Mouse (Mus musculus) heart, postnatal 10 days (tissue): Measurements from ENCODE around the gene Rab6b. TPM values are rescaled to one million over a fixed set of nuclear protein-coding genes. Genes with fewer than 3 reads are reported as not detected.
"Not testable (repeated sequence)": the region's sequence is repeated elsewhere in the genome, so short reads cannot be mapped to it uniquely, and the experiment has no call there.

ENCODE experiments used
- DNase-seq, 2 experiments: peaks; one replicate each; pipeline ENCODE4 v3.0.0; 2021
- intact Hi-C: fragments of 180-260 bp; cut with DNase I; formaldehyde crosslinking; loops from one replicate; pipeline ENCODE4 v1.15.1; 2025
- total RNA-seq, 2 experiments: library from RNA; stranded (reverse); gene quantifications; 2 replicates each; pipeline ENCODE4 v1.2.3; 2021

The Rab6b gene
- total RNA-seq, 2 experiments from 2014 or later = 1.7 to 1.8 TPM

DNA sequence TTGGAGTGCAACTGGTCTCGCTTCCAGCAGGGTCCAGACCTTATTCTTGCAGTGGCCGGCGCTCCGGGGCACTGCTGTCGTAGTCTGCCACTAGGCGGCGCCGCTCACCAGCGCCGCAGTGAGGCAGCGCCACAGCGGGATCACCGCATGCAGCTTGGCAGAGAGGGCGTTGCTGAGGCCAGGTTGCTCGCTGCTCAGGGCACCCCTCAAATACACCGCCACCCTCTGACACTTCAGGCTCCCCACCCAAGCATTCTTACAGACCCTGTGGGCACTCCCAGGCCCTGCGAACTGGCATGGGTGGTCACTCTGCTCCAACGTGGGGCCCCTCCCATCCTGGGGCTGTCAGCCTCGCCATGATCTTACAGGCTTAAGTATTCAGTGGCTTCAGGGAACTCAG lies 19.3 kb upstream of the Rab6b start:
- intact Hi-C loops = loop anchor here (2.0 to 5.0 kb wide), 3 partner anchors 80 to 213 kb away; partner anchors contain the start of genes 1300017J02Rik, Srprb and Topbp1

DNA sequence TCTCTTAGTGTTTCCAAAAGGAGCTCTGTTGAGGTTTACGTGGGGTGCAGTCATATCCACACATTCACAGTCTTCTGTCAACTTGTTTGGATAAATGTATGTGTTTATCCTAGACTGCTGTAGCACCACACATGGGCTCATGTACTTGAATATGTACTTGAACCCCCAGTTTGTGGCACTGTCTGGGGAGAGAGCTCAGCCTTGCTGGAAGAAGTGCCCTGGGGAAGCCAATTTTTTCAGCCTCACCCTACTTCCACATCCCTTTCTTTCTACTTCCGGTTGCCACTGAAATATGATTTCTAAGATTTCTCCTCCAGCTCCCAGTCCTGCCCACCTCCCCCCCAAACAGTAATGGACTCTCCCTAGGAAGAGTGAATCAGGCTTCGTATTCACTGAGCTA lies 17.9 kb upstream of the Rab6b start:
- intact Hi-C loops = loop anchor here (2.0 to 5.0 kb wide), 3 partner anchors 81 to 211 kb away; partner anchors contain the start of genes 1300017J02Rik, Srprb and Topbp1
- DNase-seq = no peak

More for the DNA sequence above, 19.3 kb upstream of the Rab6b start:
- peak; percentile 80 to 86 for DNase-seq

DNA sequence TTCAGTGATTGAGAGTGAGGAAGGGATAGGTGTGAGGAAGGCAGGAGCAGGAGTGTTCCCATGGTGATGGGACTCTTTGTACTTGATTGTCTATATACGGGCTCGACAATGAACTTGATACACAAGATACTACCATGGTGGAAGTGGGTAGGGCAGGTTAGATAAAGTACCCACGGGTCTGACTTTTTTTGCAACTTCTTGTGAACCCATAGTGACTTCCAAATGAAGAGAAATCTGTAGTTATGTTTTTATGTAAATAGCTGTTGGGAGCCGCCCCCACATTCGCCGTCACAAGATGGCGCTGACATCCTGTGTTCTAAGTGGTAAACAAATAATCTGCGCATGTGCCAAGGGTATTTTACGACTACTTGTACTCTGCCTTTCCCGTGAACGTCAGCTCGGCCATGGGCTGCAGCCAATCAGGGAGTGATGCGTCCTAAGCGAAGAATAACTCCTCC lies 3.2 kb upstream of the Rab6b start:
- DNase-seq, intact Hi-C loops: not testable (repeated sequence)

DNA sequence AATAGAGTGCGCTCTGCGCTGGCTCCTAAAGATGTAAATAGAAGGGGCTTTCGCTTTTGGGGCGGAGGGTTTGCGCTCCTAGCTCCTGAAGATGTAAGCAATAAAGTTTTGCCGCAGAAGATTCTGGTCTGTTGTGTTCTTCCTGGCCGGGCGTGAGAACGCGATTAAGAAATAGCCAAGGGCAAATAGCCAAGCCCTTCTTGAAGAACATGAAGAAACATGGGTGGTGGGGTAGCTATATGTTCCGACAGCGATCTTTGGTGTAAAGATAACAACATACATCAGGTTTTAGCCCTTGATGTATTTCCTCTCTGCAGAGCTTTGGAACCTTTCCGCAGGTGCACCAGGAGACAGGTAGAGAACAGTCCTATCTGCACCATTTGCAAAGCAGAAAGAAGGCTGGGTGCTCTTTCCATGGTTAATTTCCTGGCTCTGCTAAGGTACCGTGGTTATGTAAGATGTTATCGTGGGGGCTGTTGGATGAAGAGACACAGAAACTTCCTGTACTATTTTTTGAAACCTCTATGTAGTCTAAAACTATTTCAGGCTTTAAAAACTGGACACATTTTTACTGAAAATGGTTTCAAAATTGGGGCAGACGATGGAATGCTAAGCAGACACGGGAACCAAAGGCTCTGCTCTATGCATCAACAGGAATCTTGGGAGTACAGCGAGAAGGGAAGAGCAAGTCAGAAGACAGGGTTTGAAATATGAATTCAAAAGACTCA lies 2.5 kb upstream of the Rab6b start:
- no peak for DNase-seq

DNA sequence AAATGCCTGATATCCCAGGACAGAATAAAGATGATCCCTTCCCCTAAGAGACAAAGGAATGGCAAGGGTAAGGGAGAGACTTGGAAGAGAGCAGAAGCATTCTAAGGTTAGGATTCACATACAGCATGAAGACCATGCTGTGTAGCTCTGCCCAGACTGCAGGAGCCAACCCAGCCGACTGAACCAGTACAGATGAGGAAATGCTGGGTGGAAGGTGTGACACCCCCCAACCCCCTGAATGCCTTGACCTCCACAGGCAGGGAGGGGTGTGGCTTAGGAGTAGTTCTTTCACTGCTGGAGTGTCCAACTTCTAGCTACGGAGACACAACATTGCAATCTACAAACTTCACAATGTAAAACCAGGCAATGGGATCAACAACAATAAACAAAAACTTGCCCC lies 1.7 kb upstream of the Rab6b start:
- intact Hi-C loops = no loop called here

More for the DNA sequence above, 2.5 kb upstream of the Rab6b start:
- intact Hi-C loops = no loop called here

DNA sequence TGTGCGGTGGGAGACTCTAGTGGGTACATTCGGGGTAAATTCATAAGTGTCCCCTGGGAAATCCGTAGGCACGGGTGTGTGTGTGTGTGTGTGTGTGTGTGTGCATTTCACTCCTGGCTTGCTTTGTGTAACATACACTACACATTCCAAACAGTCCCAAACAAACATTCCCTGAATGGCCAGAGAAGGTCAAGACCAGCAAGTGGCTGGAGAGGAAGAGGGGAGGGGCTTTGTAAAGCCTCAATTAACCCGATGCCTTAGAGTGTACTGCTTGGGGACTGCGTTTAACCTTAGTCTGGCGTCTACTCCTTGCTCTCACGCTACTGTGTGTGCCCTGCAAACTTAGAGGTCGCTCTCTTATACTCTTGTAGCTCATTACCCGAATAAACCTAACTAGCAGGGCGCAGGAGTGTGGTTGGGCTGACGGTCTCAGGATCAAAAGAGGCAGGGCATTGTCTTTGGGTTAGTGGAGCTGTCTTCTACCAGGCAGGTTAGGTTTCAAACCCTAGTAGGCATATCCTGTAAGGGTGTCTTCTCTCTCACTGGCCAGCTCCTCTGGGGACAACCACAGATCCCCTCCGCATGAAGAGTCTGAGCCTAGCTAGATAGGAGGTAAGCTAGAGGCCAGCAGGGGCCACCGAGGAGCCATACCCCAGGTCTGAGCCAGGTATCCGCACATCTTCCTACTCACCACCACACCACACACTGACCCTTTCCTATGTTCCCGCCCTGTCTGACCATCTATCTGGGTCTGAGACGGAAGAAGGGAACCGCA lies 673 bp upstream of the Rab6b start:
- intact Hi-C loops = no loop called here
- DNase-seq = no peak

More for the DNA sequence above, 1.7 kb upstream of the Rab6b start:
- no peak for DNase-seq

DNA sequence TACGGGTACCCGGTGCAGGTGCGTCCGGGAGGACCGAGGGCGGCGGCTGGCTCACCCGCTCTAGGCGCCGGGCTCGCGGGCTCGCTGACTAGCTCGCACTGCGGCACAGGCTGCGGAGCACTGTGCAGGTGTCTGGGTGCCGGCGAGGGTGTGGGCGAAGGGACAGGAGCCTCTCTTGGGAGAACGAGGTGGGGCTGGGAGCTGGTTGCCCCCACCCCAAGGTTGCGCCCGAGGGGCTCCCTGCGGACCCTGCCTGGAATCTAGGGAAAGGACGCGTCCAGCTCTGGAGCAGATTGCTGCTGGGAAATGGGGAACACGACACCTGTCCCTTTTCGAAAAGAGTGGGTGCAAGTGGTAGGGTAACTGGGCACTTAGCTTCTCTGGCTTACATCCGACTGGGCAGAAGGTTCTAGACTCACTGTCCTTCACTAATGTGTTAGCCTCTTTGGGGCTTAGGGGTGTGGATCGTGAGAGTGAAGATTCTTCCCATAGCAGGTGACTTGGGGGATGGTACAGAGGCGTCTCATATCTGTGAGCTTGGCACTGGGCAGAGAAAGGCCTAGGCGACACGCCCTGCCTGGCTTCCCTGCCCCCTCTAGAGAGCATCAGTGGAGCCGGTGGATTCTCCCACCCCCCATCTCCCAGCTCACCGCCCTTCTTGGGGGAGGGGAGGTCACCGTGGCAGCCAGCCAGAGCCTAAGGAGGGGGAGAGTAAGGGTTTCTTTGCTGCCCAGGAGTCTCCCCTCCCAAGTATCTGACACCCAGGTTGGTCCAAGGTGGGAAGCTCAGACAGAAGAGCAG lies 1.1 kb downstream of the Rab6b start:
- DNase-seq = no peak
- intact Hi-C loops = no loop called here

DNA sequence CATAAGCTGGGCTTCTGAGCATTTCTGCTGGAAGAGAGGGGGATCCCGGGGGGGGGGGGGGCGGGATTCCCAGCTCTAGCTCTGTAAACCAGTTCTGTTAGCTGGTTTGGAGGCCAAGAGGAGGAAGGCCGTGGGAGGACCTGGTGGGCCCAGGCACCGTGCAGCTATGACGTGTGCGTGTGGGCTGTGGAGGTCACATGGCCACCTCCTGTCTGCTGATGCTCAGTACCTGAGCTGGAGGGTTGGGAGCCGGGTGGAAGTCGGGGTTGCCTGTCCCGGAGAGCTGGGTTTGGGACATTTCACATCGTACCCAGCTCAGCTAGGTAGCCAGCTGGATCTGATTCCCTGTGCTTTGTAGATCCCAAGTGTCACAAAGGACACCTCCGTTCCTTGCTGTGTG lies 1.8 kb downstream of the Rab6b start:
- intact Hi-C loops = no loop called here
- DNase-seq = no peak

DNA sequence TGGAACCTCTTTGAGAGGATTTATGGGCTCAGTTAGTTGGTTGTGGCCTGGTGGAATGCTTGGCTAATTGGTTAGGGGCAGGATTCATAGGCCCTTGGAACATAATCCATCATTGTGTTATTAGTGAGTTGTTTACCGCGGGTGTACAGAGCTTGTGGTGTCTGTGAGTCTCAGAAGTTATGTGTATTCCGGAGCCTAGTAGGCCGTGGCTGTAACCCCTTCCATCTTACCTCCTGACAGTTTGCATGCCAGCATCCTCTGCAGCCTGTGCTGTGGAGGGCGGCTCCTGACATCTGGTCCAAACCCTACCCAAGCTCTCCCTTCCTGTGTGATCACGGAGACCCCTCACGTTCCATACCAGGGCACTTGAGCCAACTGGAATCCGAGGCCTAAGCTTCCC lies 2.7 kb downstream of the Rab6b start:
- no peak for DNase-seq
- intact Hi-C loops = no loop called here

DNA sequence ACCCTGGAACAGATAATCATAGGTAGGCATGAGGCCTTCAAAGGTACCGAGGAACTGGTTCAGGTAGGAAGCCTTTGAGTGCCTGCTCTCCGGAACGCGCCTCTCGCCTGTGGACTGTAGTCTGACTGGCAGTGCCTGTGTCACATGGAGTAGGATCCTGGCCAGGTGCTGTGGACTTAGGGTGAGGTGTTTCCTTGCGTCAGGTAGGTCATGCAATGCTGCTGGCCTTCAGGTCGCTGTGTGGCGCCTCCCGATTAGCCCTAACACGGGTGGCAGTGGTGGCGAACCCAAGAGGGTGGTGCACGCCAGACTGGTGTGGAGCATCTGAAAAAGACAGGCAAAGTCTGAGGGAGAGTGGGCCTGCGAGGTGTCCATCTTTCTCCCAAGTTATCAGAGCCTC lies 3.3 kb downstream of the Rab6b start:
- intact Hi-C loops = no loop called here
- DNase-seq = no peak

DNA sequence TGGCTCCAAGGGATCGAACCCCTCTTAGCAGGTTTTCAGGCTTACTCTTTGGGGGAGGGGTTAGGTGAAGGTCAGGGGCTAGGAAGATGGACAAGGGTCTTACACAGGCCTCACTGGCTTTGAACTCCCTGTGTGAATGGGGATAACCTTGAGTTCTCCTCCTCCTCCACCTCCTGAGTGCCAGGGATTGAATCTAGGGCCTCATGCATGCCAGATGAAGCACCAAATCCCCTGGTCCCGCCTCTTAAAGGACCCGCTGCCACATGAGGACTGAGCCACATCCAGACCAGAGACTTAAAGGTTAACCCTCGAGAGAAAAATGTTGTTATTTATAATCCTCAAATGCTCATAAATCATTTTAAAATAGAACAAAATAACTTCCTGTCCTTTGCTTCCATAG lies 5.4 kb downstream of the Rab6b start:
- intact Hi-C loops = no loop called here
- no peak for DNase-seq

DNA sequence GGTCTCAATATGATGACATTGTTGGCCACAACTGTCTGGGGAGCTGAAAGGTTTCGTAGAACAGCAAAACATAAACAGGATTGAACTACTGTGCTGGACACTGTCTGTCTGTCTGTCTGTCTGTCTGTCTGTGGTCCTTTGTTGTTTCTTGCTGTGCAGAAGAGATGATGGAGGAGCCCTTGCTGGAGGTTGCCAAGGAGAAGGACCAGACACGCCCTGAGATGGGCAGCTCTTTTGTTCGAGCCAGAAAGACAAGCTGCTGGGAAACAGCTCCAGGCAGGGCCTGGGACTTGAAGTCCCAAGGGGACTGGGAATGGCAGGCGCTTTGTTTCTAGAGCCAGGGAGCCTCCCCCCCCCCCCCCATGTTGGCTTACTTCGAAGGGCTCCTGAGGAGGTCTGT lies 5.9 kb downstream of the Rab6b start:
- intact Hi-C loops = no loop called here
- DNase-seq = no peak

DNA sequence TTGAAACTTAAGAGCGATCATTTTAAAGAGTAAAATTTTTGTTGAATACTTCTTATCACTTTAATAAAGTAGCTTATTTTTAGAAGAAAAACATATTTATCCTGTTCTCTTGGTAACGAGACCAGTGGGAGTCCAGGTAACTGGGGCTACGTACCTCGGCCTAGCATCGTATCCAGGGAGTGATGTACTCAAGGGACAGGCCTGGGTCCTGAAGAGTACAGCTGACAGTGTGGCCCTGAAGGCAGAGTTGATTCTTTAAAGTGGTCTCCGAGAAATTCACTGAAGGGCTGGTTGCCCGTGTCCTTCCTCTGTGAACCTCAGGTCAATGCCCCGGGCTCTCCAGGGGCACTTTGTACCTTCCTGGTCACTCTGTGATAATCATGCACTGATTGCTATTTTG lies 6.4 kb downstream of the Rab6b start:
- intact Hi-C loops = no loop called here
- no peak for DNase-seq

DNA sequence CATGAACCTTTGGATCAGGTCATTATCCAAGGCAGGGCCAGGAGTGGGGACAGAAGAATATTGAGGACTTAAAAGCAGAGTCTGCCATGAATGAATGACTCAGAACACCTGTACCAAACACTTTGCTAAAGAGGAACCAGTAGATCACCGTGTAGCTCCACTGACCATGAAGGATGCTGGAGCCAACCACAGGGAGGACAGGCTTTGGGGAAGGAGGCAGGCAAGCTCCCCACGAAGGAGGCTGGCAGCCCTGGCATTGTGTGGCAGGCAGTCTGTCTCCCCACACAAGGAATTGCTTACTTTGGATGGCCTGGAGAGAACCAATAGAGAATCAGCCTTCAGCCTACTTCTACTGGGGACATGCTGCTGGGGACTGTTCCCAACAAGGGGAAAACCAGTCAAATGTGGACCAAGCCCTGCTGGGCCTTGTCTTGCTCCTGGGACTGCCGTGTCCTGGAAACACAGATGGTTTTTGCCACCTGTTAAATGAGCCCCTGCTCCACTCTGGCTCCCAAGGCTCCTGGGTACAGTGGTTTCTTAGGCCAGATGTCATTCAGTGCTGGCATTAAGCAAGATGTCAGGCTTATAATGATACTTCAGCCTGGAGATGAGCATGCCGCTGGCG lies 7.2 kb downstream of the Rab6b start:
- DNase-seq = no peak
- intact Hi-C loops = no loop called here

DNA sequence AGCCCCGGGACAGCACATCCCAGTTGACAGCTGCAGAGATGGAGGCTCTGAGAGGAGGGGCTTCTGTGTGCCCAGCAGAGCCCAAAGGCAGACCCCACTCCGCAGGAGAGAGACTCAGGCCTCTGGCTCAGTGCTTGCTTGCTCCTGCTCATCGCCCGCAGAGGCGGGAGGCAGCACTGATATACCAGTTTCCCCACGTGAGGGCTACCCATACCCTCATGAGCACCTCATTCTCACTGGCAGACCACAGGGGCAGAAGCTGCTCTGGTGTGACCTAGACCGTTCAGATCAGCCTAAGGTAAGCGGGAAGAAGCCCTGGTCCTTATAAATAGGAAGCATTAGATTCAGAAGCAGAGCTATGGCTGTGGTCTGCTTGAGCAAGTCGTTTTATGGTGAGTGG lies 8.2 kb downstream of the Rab6b start:
- no peak for DNase-seq
- intact Hi-C loops = no loop called here

DNA sequence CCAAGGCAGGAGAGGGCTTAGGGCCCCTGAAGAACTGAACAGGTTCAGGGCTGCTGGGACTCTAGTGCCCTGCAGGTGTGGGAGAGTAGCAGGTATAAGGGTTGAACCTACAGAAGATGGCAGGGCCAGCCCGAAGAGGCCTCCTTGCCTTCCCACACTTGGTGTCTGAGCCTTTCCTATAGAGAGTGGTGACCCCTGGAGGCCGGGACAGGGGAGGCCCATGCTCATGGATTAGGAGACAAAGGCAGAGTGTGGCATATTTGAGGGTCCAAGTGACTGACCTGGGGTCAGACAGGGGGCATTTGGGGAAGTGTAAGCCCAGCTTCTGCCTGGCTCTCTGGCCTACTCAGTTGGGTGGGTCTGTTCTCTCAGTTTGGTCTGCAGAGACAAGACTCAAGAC lies 8.6 kb downstream of the Rab6b start:
- DNase-seq = no peak
- intact Hi-C loops = no loop called here

DNA sequence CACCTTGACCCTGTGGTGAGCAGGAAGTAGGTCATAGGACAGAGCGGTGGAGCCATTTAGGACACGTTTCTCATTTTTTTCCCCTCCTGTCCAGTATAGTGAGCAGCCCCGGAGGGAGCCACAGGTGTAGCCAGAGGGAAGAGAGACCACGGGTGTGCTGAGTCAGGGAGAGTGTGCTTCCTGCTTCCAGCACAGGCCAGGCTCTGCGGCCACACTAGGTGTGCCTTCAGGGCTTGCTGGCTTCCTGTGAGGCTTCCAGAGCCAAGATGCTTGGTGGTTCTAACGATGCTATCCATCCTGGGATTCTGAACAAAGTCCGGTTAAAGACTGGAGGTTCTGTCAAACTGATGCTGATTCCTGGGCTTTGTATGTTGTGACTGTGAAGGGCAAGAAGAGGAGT lies 10.0 kb downstream of the Rab6b start:
- DNase-seq = no peak
- intact Hi-C loops = no loop called here

DNA sequence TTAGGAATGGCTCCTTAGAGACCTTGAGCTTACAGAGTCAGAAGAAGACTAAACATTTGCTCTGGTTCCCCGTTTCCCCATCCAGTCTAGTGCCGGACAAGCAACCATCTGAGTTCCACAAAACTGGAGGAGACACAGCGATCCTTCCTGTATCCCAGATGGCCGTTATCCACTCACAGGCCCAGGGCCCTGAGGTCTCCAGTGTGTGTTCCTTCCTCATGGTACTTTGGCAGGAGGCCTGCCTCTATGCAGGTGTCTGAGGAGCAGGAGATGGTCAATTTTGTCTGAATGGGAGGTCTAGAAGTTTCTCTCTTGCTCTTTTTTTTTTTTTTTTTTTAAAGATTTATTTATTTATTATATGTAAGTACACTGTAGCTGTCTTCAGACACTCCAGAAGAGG lies 13.2 kb downstream of the Rab6b start:
- intact Hi-C loops = no loop called here
- no peak for DNase-seq

DNA sequence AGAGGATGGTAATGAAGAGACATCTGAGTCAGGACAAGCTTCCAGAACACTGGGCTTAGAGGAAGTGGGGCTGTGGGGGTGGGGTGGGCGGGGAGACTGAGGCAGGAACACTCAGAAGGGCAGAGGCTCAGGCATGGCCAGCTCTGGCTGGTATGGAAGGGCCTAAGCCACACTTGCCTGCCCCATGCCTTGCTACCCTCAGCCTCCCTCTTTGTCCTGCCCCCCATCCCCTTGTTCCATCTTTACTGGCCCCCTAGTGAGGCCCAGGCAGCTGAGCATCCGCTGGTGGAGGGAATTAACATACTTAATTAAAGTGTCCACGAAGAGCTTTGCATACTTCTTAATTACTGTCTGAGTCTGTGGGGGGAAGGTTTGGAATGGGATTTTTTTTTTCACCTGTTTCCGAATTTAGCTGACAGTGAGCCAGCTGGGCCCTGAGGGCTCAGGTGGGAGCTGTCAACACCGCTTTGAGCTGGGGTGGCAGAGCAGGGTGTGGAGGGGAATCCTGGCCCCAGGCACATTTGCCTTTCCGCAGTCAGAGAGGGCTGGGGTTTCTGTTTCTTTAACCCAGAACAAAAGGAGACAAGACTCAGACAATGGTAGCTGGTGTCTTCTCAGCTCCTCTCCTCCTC lies 22.0 kb downstream of the Rab6b start:
- DNase-seq = no peak
- intact Hi-C loops = no loop called here

DNA sequence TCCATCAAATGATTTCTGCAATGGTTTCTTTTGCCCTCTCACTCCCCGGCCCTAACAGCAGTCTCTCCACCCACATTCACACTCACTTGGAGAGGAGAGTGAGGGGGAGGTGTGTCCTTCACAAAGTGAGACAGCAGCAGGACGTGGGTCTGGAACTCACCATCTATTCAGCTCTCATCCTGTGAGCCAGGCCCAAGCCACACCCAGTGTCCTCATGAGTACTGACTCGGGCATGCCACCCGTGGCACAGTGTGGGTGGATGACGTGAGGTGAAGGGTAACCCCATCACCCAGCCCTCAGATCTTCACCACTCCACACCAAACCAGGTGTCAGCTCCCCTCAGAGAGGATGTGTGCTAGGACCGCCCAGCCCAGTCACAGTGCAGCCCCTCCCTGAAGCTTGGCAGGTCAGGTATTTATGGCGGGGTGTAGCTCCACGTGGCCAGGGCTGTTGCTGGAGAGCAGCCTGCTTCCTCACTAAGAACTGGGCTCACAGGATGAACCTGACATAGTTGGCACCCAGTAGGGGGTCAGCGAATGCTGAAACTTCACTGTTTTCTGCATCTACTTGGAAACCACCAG lies 23.0 kb downstream of the Rab6b start:
- no peak for DNase-seq
- intact Hi-C loops = no loop called here
